Mouse (Mus musculus) forebrain, embryonic 11.5 days (tissue): ENCODE measurements around the gene Rec8. TPM values are rescaled to one million over a fixed set of nuclear protein-coding genes. Genes with fewer than 3 reads are reported as not detected.

ENCODE experiments used
- ATAC-seq: fragments of 200-750 bp; cut with Nextera tagmentation; replicated peaks from 2 replicates; pipeline ENCODE4 v1.8.0; 2017; ENCODE audit warnings: moderate TSS enrichment; ENCODE audit not compliant: low FRiP score
- DNase-seq: peaks from one replicate; pipeline ENCODE4 v3.0.0-alpha.2; 2017; ENCODE audit warnings: low spot score
- H3K27ac ChIP-seq: fragments of 300-500 bp; sonication (generic); 2 replicates; pipeline ENCODE4 v1.5.1; 2014; ENCODE audit warnings: low read depth, low read length
- H3K27me3 ChIP-seq: fragments of 300-500 bp; sonication (generic); 2 replicates; pipeline ENCODE4 v1.6.1; 2014; ENCODE audit warnings: mild to moderate bottlenecking, low read length, mixed read lengths; ENCODE audit not compliant: control insufficient read depth, insufficient read depth
- H3K36me3 ChIP-seq: fragments of 300-500 bp; sonication (generic); 2 replicates; pipeline ENCODE4 v1.6.1; 2014; ENCODE audit warnings: mild to moderate bottlenecking, low read length, moderate library complexity, mixed read lengths; ENCODE audit not compliant: control insufficient read depth, insufficient read depth
- H3K4me1 ChIP-seq: fragments of 300-500 bp; sonication (generic); replicated peaks from 2 replicates; pipeline ENCODE4 v1.6.1; 2014; ENCODE audit warnings: low read length, mixed read lengths; ENCODE audit not compliant: control insufficient read depth, insufficient read depth
- H3K4me2 ChIP-seq: fragments of 300-500 bp; sonication (generic); 2 replicates; pipeline ENCODE4 v1.6.1; 2014; ENCODE audit warnings: low read depth, mild to moderate bottlenecking, low read length, moderate library complexity, mixed read lengths; ENCODE audit not compliant: severe bottlenecking
- H3K4me3 ChIP-seq: fragments of 300-500 bp; sonication (generic); 2 replicates; pipeline ENCODE4 v1.5.1; 2014; ENCODE audit warnings: low read depth, low read length
- H3K9ac ChIP-seq: fragments of 300-500 bp; sonication (generic); 2 replicates; pipeline ENCODE4 v1.6.1; 2014; ENCODE audit warnings: low read length
- H3K9me3 ChIP-seq: fragments of 300-500 bp; sonication (generic); 2 replicates; pipeline ENCODE4 v1.6.1; 2016; ENCODE audit warnings: low read length, mixed read lengths; ENCODE audit not compliant: control insufficient read depth
- WGBS: fragments of 180-500 bp; shearing (Covaris S2); extraction: QIAGEN DNeasy Blood & Tissue Kit; methylation state at CpG from one replicate; pipeline ENCODE4 v1.1.7; 2014; 5-methylcytosine and 5-hydroxymethylcytosine counted together
- polyA plus RNA-seq: library from polyadenylated mRNA; unstranded; fragments of >200 nt; fragmentation: Nextera tagmentation; extraction: Ambion mirVana; gene quantifications from 2 replicates; pipeline ENCODE4 v1.2.1, GENCODE M21; 2014

Gene Rec8
- polyA plus RNA-seq, 1 experiment from 2014 or later = 5.5 TPM

DNA sequence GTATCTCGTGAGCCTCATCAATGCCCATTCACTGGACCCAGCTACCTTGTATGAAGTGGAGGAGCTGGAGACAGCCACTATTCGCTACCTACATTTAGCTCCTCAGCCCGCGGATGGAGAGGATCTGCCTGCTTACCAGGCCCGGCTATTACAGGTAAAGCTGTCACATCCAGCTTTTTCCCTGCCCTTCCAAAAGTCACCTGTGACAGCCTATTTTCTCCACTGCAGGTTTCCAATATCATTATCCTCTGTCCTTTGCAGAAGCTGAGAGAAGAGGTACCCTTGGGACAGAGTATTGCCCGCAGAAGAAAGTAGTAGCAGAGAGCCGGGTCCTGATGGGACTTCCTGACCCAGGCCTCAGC is 14.6 kb upstream of the Rec8 start, which contains the start of gene Irf9:
TSS of gene Irf9 (plus strand) at position 301 of the 362 bp plus-strand sequence.
- no peaks in the 10 kb centered on the region for H3K27me3 ChIP-seq
- peak within 1 kb of the TSS; percentile 32; the same call in 1 of the 2 replicates for H3K4me2 ChIP-seq
- no peaks in the 10 kb centered on the region; the same call in 1 of the 2 replicates for H3K4me1 ChIP-seq
- no peak for DNase-seq
- no peak within 1 kb of the TSS for H3K27ac ChIP-seq
- WGBS = 92% methylated on average over 7 of the region's 7 CpGs
- H3K36me3 ChIP-seq = peaks cover 3% of the 10 kb centered on the region; the same call in 1 of the 2 replicates
- H3K9ac ChIP-seq = peak within 1 kb of the TSS; percentile 44
- no peak for ATAC-seq
- H3K9me3 ChIP-seq = no peaks in the 10 kb centered on the region
- H3K4me3 ChIP-seq = peak within 1 kb of the TSS; percentile 17

DNA sequence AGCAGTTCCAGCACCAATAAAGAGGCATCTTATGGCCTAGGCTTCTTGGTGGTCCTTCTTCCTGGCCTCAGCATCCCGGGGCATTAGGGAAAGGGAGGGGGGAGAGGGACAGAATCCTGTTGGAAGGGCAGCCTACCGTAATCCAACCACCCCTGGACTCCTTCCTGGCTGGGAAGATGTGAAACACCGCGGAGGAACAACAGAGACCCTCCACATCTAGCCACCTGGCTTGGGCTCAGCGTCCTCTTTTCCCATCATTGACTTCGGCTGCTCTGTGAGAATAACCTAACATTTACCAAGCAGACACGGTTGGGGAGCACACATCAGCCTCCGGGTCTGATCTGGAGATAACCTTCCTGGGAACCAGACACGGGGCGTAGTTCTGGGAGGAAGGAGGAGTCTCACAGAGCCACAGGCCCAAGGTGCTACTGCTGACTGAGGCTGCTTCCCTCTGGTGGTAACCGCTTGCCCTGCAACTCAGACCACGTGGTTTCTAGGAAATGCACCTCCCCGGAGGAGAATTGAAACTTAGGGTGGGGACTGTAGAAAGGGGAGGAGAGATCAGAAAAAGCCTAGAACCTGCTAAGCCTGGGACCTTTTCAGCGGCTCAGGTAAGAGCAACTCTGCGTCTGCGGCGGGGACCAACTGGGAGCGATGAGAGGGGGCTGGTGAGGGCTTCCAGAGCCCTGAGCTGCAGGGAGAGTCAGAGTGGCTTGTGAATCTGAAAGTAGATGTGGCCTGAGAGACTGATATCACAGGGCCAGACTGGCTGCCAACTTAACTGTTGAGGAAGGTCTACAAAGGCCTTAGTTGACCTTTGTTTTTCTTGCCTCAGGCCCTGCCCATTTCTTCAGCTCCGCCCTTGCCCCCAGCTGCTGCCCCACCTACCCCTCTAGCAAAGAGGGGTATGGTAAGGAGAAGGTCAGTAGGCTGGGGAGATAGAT is 13.9 kb upstream of the Rec8 start:
- no peaks in the 10 kb centered on the region for H3K27me3 ChIP-seq
- no peaks in the 10 kb centered on the region for H3K9me3 ChIP-seq
- H3K4me1 ChIP-seq = no peaks in the 10 kb centered on the region; the same call in 1 of the 2 replicates
- 17% methylated on average over 19 of the region's 19 CpGs for WGBS
- ATAC-seq (peak; percentile 82), DNase-seq (peak; percentile 86)
- H3K36me3 ChIP-seq = peaks cover 3% of the 10 kb centered on the region; the same call in 1 of the 2 replicates
- peak overlapping the region; percentile 32; the same call in 1 of the 2 replicates for H3K4me2 ChIP-seq
- peak overlapping the region; percentile 17 for H3K4me3 ChIP-seq
- peak overlapping the region; percentile 44 for H3K9ac ChIP-seq
- no peak overlapping the region for H3K27ac ChIP-seq

DNA sequence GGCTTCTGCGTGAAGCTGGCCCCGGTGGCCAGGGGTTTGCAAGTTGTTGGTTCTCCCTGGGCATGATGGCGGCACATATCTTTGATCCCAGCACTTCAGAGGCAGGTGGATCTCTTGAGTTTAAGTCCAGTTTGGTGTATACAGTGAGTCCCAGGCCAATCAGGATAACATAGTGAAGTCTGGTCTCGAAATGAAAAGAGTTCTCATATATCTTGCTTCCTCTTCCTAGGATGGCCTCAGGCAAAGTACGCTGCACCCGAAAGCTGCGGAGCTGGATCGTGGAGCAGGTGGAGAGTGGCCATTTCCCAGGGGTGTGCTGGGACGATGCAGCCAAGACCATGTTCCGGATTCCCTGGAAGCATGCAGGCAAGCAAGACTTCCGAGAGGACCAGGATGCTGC is 13.0 kb upstream of the Rec8 start:
- no peaks in the 10 kb centered on the region for H3K27me3 ChIP-seq
- H3K4me2 ChIP-seq = no peak overlapping the region
- no peak for DNase-seq
- H3K4me1 ChIP-seq = no peaks in the 10 kb centered on the region; the same call in 1 of the 2 replicates
- H3K36me3 ChIP-seq = peaks cover 3% of the 10 kb centered on the region; the same call in 1 of the 2 replicates
- no peak overlapping the region for H3K27ac ChIP-seq
- no peak for ATAC-seq
- H3K9me3 ChIP-seq = no peaks in the 10 kb centered on the region
- 92% methylated on average over 11 of the region's 11 CpGs for WGBS
- no peak overlapping the region for H3K4me3 ChIP-seq
- H3K9ac ChIP-seq = no peak overlapping the region

DNA sequence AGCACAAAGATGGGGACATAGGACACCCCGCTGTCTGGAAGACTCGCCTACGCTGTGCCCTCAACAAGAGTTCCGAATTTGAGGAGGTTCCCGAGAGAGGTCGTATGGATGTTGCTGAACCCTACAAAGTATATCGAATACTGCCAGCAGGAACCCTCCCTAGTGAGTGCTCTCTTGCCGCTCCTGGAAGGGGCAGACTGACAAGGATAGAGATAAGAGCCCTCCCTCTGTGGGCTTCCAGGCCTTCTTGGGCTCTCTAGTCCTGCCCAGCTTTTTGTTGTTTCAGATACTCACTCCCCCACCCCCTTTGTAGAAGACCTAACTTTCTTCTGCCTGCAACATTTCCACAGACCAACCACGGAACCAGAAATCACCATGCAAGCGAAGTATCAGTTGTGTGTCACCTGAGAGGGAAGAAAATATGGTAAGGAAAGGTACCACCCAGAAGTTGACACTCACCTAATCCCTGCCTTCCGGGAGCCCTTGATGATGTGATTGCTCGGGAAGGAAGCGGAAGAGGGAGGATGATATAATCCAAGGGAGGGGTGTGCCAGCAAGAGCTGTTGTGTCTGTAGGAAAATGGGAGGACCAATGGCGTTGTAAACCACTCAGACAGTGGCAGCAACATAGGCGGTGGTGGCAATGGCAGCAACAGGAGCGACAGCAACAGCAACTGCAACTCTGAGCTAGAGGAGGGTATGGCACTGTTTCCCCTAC is 11.9 kb upstream of the Rec8 start:
- Histone ChIP-seq H3K27ac (no peak overlapping the region), H3K27me3 (no peaks in the 10 kb centered on the region), H3K4me1 (no peaks in the 10 kb centered on the region; the same call in 1 of the 2 replicates), H3K9me3 (no peaks in the 10 kb centered on the region), H3K9ac (no peak overlapping the region), H3K4me2 (no peak overlapping the region), H3K36me3 (peaks cover 3% of the 10 kb centered on the region; the same call in 1 of the 2 replicates), H3K4me3 (no peak overlapping the region)
- WGBS = 92% methylated on average over 16 of the region's 16 CpGs
- DNase-seq = no peak
- ATAC-seq = no peak

DNA sequence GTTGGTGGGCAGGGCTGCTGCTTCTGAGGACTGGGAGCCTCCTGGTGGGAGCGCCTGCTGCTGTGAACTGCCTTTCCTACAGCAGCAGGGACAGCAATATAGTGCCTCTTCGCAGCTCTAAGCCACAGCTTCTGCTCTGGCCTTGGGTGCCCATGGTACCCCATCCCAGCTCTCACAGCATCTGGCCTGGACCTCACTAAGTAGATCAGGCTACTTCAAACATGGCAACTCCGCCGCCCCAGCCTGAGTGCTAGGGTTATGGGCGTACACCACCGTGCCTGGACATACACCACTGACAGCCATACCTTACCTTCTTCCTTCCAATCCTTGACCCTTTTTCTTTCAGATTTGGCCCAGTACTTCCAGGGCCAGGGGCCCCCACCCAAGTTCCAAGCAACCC is 9.5 kb upstream of the Rec8 start:
- H3K4me3 ChIP-seq = no peak overlapping the region
- no peak for ATAC-seq
- no peaks in the 10 kb centered on the region for H3K9me3 ChIP-seq
- no peaks in the 10 kb centered on the region; the same call in 1 of the 2 replicates for H3K36me3 ChIP-seq
- H3K4me2 ChIP-seq = no peak overlapping the region
- no peak for DNase-seq
- no peaks in the 10 kb centered on the region; the same call in 1 of the 2 replicates for H3K4me1 ChIP-seq
- no peak overlapping the region for H3K27ac ChIP-seq
- H3K9ac ChIP-seq = no peak overlapping the region
- 94% methylated on average over 6 of the region's 6 CpGs for WGBS
- H3K27me3 ChIP-seq = no peaks in the 10 kb centered on the region

DNA sequence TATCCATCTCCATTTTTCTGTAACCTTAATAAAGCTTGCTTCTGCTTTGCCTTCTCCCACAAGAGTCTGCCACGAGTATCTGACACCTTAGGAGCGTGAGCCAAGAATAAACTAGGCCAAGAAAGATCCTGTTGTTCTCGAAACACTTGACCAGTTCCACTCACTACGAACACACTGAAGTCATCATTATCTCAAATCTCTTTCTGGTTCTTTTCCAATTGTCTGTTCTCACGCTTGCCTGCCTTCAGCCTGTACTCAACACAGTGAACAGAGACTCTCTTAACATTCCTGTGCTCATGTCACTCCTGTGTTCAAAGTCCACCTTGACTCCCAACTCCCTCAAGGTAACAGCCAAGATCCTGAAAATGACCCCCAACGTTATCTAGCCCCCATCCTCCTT is 4.5 kb upstream of the Rec8 start:
- Histone ChIP-seq H3K9ac (no peak overlapping the region), H3K4me2 (no peak overlapping the region), H3K36me3 (no peaks in the 10 kb centered on the region), H3K4me3 (no peak overlapping the region), H3K9me3 (no peaks in the 10 kb centered on the region), H3K4me1 (no peaks in the 10 kb centered on the region), H3K27me3 (no peaks in the 10 kb centered on the region), H3K27ac (no peak overlapping the region)
- ATAC-seq (no peak), DNase-seq (no peak)
- 83% methylated on average over 6 of the region's 6 CpGs for WGBS

DNA sequence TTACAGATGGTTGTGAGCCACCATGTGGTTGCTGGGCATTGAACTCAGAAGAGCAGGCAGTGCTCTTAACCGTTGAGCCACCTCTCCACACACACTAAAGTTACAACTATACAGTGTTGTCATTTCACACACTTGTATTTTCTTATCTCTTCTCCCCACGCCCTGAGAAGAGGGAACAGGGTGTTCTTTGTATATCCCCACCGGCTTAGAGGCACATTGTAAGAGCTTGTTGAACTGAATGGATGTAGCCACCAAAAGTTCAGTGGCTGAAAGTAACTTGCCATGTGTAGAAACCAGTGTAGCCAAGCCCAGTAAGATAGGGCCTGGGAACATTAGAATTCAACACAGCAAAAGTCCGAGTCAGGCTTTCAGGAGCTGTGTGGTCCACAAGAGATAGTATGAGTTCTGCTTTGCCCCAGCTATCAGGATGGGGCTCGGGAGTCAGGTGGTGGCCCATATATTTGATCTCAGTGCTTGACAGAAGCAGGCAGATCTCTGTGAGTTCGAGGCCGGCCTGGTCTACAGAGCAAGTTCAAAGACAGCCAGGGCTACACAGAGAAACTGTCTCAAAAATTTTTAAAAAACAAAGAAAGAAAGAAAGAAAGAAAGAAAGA is 3.2 kb upstream of the Rec8 start:
- DNase-seq = no peak
- no peaks in the 10 kb centered on the region for H3K36me3 ChIP-seq
- no peaks in the 10 kb centered on the region for H3K27me3 ChIP-seq
- peaks cover 3% of the 10 kb centered on the region; the same call in 1 of the 2 replicates for H3K4me1 ChIP-seq
- ATAC-seq = no peak
- H3K4me2 ChIP-seq = no peak overlapping the region
- no peak overlapping the region for H3K4me3 ChIP-seq
- H3K27ac ChIP-seq = no peak overlapping the region
- WGBS = 85% methylated on average over 7 of the region's 7 CpGs
- H3K9me3 ChIP-seq = no peaks in the 10 kb centered on the region
- no peak overlapping the region for H3K9ac ChIP-seq

DNA sequence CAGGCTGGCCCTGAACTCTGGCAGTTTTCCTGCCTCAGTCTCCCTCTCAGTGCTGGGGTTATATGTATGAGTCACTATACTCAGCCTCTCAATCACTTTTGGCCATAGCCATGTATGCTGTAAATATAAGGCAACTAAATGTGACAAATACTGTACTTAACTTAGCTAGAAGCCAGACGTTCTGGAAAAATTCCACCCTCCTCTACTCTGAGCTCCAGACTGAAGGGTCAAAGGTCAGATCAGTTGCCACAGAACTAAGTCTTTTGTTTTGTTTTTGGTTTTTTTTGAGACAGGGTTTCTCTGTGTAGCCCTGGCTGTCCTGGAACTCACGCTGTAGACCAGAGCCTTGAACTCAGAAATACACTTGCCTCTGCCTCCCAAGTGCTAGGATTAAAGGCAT is 2.0 kb upstream of the Rec8 start:
- no peak overlapping the region for H3K9ac ChIP-seq
- 54% methylated on average over 2 of the region's 2 CpGs for WGBS
- H3K4me1 ChIP-seq = peaks cover 3% of the 10 kb centered on the region; the same call in 1 of the 2 replicates
- no peaks in the 10 kb centered on the region for H3K36me3 ChIP-seq
- no peak overlapping the region for H3K4me2 ChIP-seq
- H3K27me3 ChIP-seq = no peaks in the 10 kb centered on the region
- no peak overlapping the region for H3K27ac ChIP-seq
- H3K9me3 ChIP-seq = no peaks in the 10 kb centered on the region
- ATAC-seq (no peak), DNase-seq (no peak)
- no peak overlapping the region for H3K4me3 ChIP-seq
